Mouse (Mus musculus): Measurements from ENCODE around the gene Lonp2. TPM values are rescaled to one million over a fixed set of nuclear protein-coding genes. Genes with fewer than 3 reads are reported as not detected.

The Lonp2 gene
- polyA plus RNA-seq, 1 experiment from 2014 or later = 69.9 TPM

DNA sequence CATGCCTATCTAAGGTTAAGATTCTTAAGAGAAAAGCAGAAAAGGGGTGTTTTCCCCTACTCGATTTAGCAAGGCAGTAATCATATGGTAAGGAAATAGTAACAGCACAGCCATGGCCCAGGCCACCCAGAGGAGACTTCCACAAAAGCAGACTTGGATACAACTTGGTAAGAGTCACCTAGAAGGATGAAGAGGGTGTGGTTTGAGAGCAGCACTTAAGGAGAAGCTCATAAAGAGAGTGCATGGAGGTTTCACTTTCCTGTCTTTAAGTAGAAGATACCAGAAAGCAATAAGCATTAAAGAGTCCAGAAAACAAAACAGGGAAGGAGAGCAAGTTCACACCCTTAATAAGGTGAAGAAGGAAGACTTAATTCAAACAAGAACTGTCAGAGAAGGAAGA lies 111.1 kb downstream of the Lonp2 start:
- H3K9ac ChIP-seq = no peak overlapping the region
- H3K27ac ChIP-seq (ENCODE audit: poor library complexity, severe bottlenecking) = no peak overlapping the region
- 58% methylated on average over 1 of the region's 1 CpGs for WGBS
- peaks cover 57% of the 10 kb centered on the region for H3K4me1 ChIP-seq (replicated peaks)
- no peaks in the 10 kb centered on the region for H3K27me3 ChIP-seq (replicated peaks)
- H3K4me3 ChIP-seq = no peak overlapping the region
- H3K9me3 ChIP-seq (replicated peaks) = no peaks in the 10 kb centered on the region
- H3K36me3 ChIP-seq = no peaks in the 10 kb centered on the region
- no peak overlapping the region for H3K4me2 ChIP-seq
- ATAC-seq (ENCODE audit: insufficient number of reproducible peaks, low FRiP score) = no peak

DNA sequence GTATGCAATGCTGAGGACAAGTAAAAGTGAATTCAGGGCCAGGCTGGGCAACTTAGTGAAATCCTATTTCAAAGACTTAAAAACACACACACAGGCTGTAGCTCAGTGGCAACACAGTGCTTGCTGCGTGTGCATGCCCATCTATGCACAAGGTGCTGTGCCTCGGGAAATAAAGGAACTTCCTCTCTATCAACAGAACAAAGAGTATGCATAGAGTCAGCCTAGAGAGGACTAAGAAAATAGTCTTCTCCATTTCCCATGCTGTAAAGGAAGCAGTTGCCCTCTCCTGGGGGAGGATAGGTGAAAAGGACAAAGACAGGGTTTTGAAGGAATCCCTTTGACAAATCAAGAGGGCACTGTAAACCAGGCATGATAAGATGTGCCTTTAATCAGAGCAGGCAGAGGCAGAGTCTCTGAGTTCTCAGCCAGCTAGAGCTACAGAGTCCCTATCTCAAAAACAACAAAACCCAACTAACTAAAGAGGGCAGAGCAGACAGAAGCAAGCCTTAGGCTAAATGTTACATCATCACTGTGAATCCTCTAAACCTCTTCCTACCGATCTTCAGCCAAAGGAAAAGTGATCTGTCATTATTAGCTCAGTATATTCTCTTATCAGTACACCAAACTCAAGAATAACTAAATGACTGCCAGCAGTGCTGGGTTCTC lies 111.7 kb downstream of the Lonp2 start:
- Histone ChIP-seq H3K27ac (ENCODE audit: poor library complexity, severe bottlenecking) (peak overlapping the region; percentile 25; the same call in 1 of the 2 replicates), H3K4me2 (no peak overlapping the region), H3K36me3 (no peaks in the 10 kb centered on the region), H3K4me3 (no peak overlapping the region), H3K9ac (no peak overlapping the region), H3K4me1 (replicated peaks) (peaks cover 51% of the 10 kb centered on the region), H3K9me3 (replicated peaks) (no peaks in the 10 kb centered on the region), H3K27me3 (replicated peaks) (no peaks in the 10 kb centered on the region)
- no peak for ATAC-seq (ENCODE audit: insufficient number of reproducible peaks, low FRiP score)
- WGBS = 21% methylated on average over 3 of the region's 3 CpGs

DNA sequence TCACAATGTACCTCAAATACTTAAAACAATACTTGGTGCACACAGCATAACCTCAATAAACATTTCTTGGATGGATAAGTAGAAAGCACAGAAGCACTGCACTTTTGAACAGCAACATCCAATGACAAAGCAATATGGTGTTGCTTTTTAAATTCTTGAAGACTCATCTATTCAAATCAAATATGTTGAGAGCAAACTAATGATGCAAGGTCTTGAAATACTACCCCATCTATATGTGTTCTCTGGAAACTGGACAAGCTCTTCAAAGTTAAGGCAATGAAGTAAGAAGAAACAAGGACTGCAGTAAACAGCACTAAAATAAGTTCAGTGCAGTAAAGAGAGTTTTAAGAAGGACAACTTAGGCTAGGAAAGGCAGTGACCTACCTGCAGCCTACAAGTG lies 117.1 kb downstream of the Lonp2 start:
- H3K9me3 ChIP-seq (replicated peaks) = no peaks in the 10 kb centered on the region
- H3K27ac ChIP-seq (ENCODE audit: poor library complexity, severe bottlenecking) = no peak overlapping the region
- peaks cover 44% of the 10 kb centered on the region for H3K4me1 ChIP-seq (replicated peaks)
- no peaks in the 10 kb centered on the region for H3K36me3 ChIP-seq
- no peak overlapping the region for H3K4me3 ChIP-seq
- H3K9ac ChIP-seq = no peak overlapping the region
- no peaks in the 10 kb centered on the region for H3K27me3 ChIP-seq (replicated peaks)
- no peak for ATAC-seq (ENCODE audit: insufficient number of reproducible peaks, low FRiP score)
- H3K4me2 ChIP-seq = no peak overlapping the region

DNA sequence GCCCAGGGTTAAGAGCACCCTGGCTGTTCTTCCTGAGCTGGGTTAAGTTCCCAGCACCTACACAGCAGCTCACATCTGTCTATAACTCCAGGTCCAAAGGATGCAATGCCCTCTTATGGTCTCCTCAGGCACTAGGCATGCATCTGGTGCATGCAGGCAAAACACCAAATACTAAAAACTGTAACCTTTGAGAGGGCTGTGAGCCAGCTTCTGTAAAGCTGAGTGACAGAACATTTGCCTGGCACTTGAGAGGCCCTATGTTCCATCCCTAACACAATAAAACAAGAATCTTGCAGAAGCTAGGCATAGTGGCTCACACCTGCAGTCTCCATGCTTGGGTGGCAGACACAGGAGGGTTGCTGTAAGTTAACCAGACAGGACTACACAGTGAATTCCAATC lies 117.8 kb downstream of the Lonp2 start:
- Histone ChIP-seq H3K36me3 (no peaks in the 10 kb centered on the region), H3K9me3 (replicated peaks) (no peaks in the 10 kb centered on the region), H3K9ac (no peak overlapping the region), H3K4me3 (no peak overlapping the region), H3K4me1 (replicated peaks) (peaks cover 40% of the 10 kb centered on the region), H3K27ac (ENCODE audit: poor library complexity, severe bottlenecking) (no peak overlapping the region), H3K4me2 (no peak overlapping the region), H3K27me3 (replicated peaks) (no peaks in the 10 kb centered on the region)
- no peak for ATAC-seq (ENCODE audit: insufficient number of reproducible peaks, low FRiP score)

DNA sequence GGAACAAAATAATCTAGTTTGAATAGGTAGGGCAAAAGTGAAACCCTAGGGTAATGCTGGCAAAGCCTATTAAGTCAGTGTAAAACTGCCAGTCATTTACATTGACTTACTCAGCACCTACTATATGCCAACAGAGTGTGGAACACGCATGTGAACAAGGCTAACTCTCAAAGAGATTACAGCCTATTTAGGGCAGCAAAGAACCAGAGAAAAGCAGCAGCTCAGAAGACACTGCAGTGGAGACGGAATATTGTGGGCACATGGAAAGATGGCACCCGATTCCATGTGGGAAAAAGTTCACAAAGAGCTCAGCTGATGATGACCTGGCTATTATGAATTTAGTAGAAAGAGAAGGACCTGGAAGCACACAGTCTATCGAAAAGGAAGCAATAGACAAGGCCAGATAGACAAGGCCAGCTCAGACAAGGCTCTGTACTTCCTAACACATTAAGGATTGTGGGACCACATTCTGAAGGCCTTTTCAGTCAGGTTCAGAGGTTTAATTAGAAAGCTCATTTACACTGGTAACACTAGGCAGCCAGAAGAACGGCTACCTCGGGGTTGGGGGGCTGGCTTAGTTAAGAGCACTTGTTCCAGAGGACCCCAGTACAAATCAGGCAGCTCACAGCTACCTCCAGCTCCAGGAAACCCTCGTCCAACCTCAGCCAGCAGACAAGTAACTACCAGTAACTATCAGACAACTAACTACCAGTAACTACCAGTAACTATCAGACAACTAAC lies 118.9 kb downstream of the Lonp2 start:
- ATAC-seq (ENCODE audit: insufficient number of reproducible peaks, low FRiP score) = no peak
- H3K9ac ChIP-seq = no peak overlapping the region

DNA sequence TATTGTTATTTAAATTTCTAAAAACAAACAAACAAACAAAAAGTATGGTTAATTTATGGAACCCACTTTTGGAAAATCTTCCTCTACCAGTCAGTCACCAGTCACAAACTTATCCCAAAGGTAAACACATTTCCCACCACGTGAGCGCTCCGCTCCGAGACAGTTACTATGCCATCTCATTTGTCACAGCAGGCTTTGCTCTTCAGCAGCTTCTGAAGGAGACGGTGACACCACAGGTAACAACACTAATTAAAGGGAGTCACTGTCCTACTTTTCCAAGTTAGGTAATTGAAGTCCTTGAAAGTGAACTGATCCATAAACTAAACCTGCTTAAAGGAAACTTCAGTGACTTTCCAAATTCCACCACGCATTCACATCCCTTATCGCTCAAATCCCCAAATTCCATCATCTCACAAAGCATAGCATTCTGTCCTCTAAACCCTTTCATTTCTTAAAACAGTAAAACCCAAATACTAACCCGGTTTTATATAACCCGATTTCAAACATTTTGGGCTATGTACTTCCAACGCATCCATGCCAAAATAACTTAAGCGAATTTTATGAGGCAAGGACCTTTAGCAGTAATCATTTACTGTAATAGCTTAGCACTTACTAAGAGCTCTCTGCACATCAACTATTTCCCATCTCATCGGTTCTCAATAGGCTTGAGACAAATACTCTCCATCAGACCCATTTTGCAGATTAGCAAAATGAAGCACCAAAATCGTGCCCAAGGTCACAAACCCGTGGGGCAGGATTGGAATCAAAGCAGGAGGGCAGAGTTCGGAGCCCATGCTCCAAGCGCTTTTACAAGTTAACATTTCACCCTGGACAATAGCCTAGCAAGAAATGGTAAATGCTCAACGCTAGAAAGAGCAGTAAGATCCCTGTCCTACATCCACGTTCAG lies 120.7 kb downstream of the Lonp2 start:
- Histone ChIP-seq H3K4me3 (peak overlapping the region; percentile 91), H3K4me1 (replicated peaks) (peaks cover 24% of the 10 kb centered on the region), H3K27me3 (replicated peaks) (no peaks in the 10 kb centered on the region), H3K4me2 (peak overlapping the region; percentile 81), H3K9me3 (replicated peaks) (no peaks in the 10 kb centered on the region), H3K9ac (peak overlapping the region; percentile 96), H3K36me3 (no peaks in the 10 kb centered on the region), H3K27ac (ENCODE audit: poor library complexity, severe bottlenecking) (peak overlapping the region; percentile 98)
- WGBS = 5% methylated on average over 18 of the region's 18 CpGs
- no peak for ATAC-seq (ENCODE audit: insufficient number of reproducible peaks, low FRiP score)

More for the DNA sequence above, 118.9 kb downstream of the Lonp2 start:
- H3K4me3 ChIP-seq = no peak overlapping the region
- H3K27me3 ChIP-seq (replicated peaks) = no peaks in the 10 kb centered on the region
- no peak overlapping the region for H3K27ac ChIP-seq (ENCODE audit: poor library complexity, severe bottlenecking)
- H3K4me2 ChIP-seq = no peak overlapping the region
- 76% methylated on average over 7 of the region's 7 CpGs for WGBS
- no peaks in the 10 kb centered on the region for H3K9me3 ChIP-seq (replicated peaks)
- peaks cover 35% of the 10 kb centered on the region for H3K4me1 ChIP-seq (replicated peaks)
- no peaks in the 10 kb centered on the region for H3K36me3 ChIP-seq

DNA sequence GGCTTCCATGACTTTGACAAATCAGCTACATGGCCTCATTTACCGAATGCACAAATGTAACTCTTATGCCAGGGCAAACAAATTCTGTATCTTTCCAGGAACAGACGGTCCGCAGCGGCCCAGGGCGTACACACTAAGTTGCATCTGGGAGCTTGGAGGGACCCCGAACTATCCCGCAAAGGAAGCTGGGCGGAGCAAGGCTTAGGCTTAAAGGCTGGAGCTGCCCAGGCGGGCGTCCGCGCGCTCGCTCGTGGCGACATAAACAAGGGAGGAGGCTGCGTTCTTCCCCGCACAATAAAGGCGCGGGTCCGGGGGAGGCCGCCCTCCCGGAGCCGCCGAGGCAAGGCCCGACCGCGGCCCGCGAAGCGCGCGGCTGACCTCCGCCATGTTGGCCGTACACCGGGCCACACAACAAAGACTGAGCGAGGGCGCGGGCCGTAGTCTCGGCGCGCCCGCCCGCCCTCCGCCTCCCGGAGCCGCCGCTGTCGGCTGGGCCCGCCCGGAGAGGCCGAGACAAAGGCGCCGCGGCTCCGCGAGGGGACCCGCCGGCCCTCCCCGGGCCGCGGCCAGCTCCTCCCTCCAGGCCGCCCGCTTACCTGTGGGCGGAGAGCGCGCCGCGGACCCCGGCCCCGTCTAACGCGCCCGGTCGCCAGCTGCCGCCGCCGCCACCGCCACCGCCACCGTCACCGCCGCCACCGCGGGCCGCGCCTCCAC lies 121.5 kb downstream of the Lonp2 start, which contains the start of the genes Gm10638 and Siah1a:
TSS of gene Gm10638 (plus strand) at position 479 of the 714 bp plus-strand sequence.
TSS of gene Siah1a (minus strand) at position 714 of the 714 bp plus-strand sequence.
- Histone ChIP-seq H3K36me3 (no peaks in the 10 kb centered on the region), H3K27ac (ENCODE audit: poor library complexity, severe bottlenecking) (peak within 1 kb of the TSS; percentile 98), H3K9me3 (replicated peaks) (no peaks in the 10 kb centered on the region), H3K27me3 (replicated peaks) (no peaks in the 10 kb centered on the region), H3K4me2 (peak within 1 kb of the TSS; percentile 81), H3K9ac (peak within 1 kb of the TSS; percentile 96), H3K4me3 (peak within 1 kb of the TSS; percentile 91), H3K4me1 (replicated peaks) (peaks cover 22% of the 10 kb centered on the region)
- WGBS = under 1% methylated on average over 56 of the region's 88 CpGs
- ATAC-seq (ENCODE audit: insufficient number of reproducible peaks, low FRiP score) = peak; percentile 85

DNA sequence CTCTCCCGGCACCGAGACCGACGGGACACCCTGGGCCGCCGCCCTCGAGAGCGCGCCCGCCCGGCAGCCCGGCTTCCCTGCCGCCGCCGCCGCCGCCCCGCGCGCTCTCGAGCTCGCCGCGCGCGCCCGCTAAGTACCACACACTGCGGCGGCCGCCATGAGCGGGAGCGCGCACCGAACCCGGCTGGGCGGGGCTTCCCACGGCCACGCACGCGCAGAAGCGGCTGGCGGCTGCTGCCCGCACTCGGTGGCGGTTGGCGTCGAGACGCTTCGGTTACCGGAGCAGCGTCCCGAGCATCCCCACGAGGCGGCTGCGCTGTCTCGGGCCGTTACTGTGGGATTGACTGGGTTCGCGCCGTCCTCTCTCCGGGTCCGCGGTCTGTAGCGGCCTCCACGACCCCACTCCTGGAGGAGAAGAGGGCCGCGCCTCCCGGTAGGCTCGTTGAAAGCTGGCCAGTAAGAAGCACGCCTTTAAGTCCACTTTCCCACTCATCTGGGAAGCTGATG lies 122.1 kb downstream of the Lonp2 start:
- H3K9ac ChIP-seq = peak overlapping the region; percentile 96
- H3K4me2 ChIP-seq = peak overlapping the region; percentile 81
- H3K4me1 ChIP-seq (replicated peaks) = peaks cover 22% of the 10 kb centered on the region
- no peaks in the 10 kb centered on the region for H3K27me3 ChIP-seq (replicated peaks)
- peak; percentile 91 for ATAC-seq (ENCODE audit: insufficient number of reproducible peaks, low FRiP score)
- WGBS = 0% methylated on average over 66 of the region's 70 CpGs
- H3K36me3 ChIP-seq = no peaks in the 10 kb centered on the region
- peak overlapping the region; percentile 98 for H3K27ac ChIP-seq (ENCODE audit: poor library complexity, severe bottlenecking)
- H3K9me3 ChIP-seq (replicated peaks) = no peaks in the 10 kb centered on the region
- H3K4me3 ChIP-seq = peak overlapping the region; percentile 91

DNA sequence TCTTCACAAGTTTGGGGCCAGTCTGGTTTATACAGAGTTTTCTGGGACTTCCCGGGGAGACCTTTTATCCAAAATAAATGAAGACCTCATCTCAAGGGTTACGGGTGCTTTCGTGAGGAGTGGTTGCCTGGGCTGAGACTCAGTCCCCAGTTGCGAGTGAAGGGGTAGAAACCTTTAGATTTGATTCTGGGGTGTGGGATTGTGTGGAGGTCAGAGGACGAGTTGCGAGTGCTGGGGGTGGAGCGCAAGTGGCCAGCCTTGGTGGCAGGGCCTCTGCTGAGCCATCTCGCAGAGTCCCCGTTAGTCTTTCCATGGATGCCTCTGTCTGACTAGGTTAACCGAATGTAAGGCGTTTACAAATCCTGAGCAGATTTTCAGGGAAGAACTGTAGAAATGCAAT lies 122.7 kb downstream of the Lonp2 start:
- peak overlapping the region; percentile 98 for H3K27ac ChIP-seq (ENCODE audit: poor library complexity, severe bottlenecking)
- peak overlapping the region; percentile 81 for H3K4me2 ChIP-seq
- peaks cover 19% of the 10 kb centered on the region for H3K4me1 ChIP-seq (replicated peaks)
- no peak for ATAC-seq (ENCODE audit: insufficient number of reproducible peaks, low FRiP score)
- H3K9me3 ChIP-seq (replicated peaks) = no peaks in the 10 kb centered on the region
- no peaks in the 10 kb centered on the region for H3K36me3 ChIP-seq
- 3% methylated on average over 11 of the region's 11 CpGs for WGBS
- no peaks in the 10 kb centered on the region for H3K27me3 ChIP-seq (replicated peaks)
- peak overlapping the region; percentile 96 for H3K9ac ChIP-seq
- peak overlapping the region; percentile 91 for H3K4me3 ChIP-seq

DNA sequence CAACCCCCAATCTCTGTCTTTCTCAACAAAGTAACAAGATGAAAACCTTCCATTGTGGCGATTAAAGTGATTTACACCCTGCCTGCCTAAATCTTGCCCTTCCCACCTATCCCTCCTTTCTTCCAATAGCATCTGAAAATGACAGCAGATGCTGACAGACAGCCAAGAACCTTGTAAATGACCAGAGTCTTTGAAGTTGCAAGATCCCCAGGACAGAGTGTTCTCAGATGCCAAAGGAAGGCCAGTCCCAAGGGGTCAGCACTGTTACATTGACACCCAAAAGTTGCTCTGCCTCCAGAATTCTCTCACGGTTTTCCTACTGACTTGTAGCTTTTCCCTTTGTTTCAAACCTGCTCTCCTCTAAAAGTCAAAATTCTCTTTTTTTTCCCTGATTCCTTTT lies 126.0 kb downstream of the Lonp2 start:
- H3K27ac ChIP-seq (ENCODE audit: poor library complexity, severe bottlenecking) = no peak overlapping the region
- no peaks in the 10 kb centered on the region for H3K4me1 ChIP-seq (replicated peaks)
- H3K9me3 ChIP-seq (replicated peaks) = no peaks in the 10 kb centered on the region
- H3K27me3 ChIP-seq (replicated peaks) = no peaks in the 10 kb centered on the region
- H3K4me3 ChIP-seq = no peak overlapping the region
- no peak overlapping the region for H3K4me2 ChIP-seq
- no peak overlapping the region for H3K9ac ChIP-seq
- no peaks in the 10 kb centered on the region for H3K36me3 ChIP-seq
- ATAC-seq (ENCODE audit: insufficient number of reproducible peaks, low FRiP score) = no peak
- WGBS = 36% methylated on average over 2 of the region's 2 CpGs
